Mouse (Mus musculus) fibroblast of lung, adult 2 months (primary cell): ENCODE data around the gene Mfsd5.

Experiments
- DNase-seq: peaks from one replicate; pipeline ENCODE4 v3.0.0-alpha.2; 2011; ENCODE audit warnings: low read depth

Gene Mfsd5

DNA sequence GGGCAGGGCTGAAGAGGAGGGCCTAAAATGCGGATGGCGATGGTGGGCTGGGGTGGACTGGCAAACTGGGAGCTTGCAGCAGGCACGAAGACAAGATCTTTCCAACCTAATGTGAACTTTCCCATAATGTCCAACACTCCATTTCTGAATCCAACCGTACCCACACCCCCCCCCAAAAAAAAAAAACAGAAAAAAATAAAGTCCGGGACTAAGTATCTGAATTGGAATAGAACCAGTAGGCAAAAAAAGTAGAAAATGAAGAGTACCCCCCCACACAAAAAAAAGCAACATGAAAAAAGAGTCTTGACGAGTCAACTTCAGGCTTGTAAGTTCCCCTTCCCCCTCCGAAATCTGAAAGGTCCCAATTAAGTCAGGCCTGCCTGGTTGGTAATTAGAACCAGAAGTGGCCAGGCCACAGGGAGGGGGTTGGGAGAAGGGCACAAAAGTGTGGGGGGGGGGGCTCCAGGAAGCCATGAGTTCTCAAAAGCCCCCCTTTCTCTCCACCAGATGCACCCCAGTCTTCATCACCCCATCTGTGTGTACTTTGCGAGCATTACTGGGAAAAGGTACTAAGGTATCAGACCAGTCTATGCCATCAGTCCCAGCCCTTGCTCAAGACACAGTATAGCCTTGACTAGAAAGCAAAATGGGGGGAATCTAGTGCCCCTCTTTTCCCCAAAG is 31.0 kb upstream of the Mfsd5 start:
- no peak for DNase-seq

DNA sequence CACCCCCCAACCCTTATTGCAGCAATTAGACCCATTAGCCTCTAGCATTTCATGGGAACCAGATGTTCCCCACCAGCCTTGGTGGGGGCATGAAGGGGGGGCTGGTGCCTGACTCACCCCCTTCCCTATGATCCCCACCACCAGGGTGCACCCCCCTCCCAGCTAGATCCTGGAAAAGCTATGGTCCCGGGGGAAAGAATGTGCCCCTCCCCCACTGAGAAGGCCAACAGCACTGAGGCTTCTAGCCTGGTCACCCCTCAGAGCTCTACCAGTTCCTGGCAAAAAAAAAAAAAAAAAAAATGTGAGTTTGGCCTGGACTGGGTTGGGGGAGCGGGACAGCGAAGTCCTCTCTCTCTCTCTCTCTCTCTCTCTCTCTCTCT is 30.5 kb upstream of the Mfsd5 start:
- DNase-seq = no peak

DNA sequence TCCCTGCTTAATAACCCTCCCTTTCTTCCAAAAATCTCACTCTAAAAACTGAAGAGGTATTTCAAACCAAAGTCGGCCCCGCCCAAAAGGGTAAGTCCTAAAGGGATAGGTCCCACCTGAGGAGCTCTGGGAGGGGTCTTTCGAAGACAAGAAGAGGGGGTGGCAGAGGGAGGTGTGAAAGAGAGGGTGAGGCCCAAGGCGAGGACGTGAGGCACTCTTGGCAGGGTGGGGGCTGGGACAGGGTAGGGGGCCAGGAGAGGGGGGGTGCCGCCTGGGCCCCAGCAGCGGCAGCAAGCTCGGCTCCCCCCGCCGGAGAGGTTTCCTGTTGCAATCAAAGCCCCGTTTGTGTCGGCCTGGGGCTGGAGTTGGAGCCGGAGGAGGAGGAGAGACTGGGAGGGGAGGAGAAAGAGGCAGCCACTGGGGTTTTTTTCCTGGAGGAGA is 30.0 kb upstream of the Mfsd5 start:
- no peak for DNase-seq

DNA sequence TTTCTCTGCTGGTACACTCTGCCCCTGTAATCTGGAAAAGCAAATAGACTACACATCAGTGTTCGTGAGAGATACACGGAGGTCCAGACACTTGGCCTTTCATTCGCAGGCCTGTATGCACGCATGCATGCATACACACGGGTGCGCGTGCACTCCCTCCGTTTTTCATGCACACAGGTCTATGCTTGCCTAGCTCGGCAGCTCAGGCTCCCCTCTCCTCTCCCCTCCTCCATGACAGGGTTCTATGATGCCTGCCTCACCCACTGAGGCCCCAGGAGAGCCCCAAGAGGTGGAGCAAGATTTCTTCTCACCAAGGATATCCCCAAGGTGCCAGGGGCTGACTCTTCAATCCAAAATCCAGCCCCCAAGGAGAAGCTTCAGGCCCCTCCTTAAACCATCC is 29.3 kb upstream of the Mfsd5 start:
- DNase-seq = no peak

DNA sequence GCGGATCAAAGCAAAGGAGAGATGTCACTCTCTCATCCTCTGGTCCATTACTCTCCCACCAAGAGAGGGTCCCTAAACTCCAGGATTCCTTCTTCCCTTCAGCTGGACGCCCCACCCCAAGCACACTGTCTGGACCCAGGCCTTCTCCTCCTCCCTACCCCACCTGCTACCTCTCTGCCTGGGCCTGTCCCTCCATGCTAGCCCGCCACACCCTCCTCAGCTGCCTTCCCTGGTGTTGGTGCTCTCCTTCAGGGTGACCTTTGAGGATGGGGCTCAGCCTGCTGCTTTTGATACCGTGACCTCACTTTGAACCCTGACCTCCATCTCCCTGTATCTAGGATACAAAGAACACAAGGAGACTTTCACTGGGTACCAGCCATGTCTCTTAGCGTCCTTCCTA is 28.7 kb upstream of the Mfsd5 start:
- DNase-seq = no peak

DNA sequence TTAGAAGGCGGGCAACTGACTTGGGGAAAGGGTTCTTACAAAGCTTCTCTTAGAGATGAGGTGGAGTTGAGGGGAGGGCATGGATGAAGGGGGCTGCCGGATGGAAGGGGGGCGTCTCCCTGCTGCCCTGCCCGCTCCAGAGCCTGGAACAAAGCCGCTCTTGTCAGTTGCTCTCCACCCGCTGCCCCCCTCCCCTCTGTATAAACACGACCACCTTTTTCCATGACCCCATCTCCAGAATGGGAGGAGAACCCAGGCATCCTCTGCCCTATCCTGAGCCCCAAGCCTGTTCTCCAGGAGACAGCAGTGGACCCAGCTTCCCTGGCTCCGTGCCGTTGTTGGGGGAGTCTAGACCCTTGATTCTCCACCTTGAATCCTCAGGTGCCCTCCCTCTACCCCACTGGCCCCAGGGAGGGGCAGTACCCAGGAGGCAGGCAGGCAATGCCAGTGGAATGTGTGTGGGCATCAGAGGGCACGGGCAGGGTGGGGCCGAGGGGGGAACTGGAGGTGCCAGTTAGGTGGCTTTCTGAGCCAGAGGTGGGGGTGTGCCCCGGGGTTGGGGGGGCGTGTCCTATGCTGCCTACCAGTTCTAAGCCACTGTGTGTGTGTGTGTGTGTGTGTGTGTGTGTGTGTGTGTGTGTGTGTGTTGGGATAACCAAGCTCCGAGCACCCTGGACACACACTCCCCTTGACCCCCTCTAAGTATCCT is 23.6 kb upstream of the Mfsd5 start:
- no peak for DNase-seq

DNA sequence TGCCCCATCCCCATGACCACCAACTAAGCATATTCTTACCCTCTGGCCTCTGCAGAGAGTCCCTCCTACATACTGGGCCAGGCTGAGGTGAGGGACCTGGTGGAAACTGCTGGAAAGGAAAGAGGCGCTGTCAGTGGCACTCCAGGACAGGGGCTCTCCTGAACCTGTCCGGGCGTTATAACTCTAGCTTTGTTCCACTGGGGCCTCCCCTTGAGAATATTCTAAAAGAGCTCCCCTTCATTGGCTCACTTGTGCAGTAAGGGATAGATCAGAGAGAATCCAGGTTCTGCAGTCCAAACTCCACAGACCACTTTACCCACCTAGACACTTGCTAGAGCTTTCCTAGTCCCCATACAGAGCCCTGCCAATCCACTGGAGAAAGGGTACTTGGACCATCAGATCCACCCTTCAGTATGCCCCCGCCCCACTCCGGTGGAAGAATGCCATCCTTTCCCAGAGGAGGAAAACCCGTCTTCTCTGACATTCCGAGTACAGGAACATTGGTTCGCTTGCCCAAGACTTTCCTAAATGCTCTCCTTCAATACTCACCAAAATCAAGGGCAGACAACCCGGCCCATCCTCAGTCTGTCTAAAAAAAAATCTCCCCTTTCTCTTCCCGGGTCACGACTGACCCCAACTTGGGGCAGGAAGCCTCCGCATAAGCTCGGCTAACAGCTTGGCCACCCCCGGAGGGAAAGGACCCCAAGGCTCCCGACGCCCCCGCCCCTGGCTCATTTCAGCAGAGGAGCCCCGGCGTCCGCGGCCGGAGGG is 22.6 kb upstream of the Mfsd5 start:
- DNase-seq = no peak

DNA sequence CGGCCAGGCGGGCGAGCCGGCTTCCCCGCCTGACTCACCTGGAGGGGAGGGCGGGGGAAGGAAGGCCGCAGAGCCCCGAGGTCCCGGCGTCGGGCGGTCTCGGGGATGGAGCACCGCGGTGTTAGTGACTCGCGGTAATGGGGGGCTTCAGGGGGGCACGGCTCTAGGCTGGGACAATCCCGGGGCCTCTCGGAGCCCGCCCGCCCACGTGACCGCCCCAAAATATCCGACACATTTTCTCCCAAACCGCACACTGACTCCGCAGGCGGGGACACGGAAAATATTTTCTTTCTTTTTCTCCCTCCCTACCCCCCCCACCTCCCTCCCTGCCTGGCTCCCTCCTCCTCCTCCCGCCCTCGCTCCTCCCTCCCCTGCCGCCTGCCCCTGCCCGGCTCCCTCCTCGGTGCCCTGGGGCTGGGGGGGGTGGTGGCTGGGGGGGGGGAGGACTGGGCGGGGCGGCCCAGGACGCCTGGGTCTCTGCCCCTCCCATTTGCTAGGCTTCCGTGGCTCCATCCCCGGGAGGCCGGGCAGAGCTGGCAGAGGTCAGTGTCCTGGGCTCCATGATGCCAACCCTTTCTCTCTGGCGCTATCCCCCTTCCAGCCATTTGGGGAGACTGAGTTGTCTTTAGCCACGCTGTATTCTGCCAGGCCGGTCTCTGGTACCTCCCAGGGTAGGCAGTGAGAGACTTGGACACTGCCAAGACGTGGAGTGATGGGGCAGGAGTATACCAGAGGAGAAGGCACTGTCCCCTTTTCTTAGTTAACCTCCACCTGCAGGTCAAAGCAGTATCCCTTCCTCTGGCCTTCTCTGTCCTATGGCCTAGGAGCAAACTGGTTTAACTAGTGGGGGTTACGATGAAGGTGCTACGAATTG is 21.8 kb upstream of the Mfsd5 start, which contains the start of gene Rarg:
Gene Rarg (minus strand): TSS at position 316 of the 874 bp plus-strand sequence.
- no peak for DNase-seq

DNA sequence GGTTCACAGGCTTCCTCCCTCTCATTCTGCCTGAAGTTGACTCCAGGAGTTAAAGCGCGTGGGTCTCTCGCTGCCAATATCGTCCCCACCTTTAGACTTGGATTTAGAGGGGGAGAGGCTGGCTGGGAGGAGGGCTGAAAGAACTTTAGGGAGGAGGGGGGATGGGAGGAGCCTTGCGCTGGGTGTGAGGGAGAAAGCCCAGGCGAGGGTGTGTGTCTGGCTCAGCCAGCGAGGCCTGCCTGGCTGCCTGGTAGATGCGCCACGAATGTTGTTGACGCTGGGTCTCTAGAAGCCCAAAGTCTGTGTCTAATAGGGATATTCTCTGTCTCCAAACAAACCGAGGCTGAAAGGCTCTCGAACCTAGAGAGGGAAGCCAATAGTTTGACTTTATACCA is 21.2 kb upstream of the Mfsd5 start:
- DNase-seq = no peak

DNA sequence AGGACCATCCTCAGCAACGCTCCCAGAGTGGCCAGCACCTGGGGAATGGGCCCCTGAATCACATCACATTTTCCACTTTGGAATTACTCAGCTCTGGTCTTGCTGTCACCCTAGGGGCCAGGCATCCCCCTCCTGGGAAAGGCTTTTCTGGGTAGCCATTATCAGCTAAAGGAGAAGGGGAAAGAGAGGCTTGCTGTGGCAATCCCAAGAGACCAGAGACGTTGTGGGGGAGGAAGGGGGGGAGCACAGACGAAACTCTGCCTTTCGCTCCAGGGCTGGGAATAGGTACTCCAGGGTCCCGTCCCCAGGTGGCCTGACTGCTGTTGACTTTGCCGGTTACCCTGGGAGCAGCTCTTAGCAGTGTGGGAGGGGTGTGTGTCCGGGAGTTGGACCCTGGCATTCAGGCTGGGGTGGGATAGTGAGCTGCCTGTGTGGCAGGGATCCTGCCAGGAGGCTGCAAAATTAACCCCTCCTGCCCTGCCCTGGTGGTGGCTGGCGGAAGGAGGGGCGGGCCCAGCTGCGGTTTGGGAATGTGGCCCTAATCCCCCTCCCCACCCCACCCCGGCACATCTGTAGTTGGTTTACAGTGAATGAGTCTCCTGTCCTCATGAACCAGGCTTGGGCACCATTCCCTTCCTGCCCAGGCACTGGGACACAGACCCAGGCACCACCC is 20.5 kb upstream of the Mfsd5 start:
- DNase-seq = no peak

DNA sequence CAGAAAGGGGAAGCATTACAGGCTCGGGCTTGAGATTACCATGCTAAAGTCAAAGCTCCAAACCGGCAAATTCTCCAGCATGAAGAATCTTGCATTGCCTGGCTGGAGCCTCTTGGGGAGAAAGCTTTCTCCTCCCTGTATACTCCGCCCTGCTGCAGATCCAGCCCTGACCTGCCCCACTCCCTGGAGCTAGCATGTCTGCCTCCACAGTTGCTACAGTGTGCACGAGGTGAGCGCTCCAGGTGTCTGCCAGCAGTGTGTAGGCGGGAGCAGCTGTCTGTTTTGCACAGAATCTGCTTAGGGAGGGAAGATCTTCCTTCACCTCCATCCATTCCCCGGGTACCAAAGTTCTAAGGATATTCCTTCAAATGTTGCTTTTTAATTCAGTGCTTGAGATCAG is 16.7 kb upstream of the Mfsd5 start:
- DNase-seq = no peak

DNA sequence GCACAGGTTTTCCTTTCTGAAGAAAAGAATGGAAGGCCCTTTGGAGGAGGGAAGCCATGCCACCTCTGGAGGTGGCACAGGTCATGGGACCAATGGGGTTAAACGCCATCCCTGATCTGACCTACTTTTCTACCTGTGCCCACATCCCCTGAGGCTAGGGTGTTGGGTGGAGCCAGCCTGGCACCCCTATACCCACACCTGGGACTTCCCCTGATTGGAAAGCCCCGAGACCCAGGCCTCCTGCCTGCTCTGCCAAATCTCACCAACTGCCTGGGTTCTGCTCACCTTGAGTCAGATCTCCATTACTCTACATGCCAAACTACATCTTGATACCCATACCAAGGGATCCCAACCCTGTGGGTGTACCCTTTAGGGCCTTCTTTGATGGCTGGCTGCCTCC is 16.2 kb upstream of the Mfsd5 start:
- no peak for DNase-seq

DNA sequence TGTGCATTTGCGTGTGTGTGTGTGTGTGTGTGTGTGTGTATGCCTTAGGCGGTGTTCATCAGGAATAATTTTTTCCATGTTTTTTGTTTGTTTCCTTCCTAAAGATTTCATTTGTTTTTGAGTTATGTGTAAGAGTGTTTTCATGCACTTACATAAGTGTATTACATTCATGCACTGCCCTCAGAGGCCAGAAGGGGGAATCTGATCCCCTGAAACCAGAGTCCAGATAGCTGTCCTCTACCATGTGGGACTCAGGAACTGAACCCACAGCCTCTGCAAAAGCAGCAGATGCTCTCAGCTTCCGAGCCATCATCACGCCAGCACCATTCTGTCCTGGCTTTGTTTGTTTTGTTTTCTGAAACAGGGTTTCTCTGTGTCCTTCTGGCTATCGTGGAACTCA is 13.7 kb upstream of the Mfsd5 start:
- DNase-seq = no peak

DNA sequence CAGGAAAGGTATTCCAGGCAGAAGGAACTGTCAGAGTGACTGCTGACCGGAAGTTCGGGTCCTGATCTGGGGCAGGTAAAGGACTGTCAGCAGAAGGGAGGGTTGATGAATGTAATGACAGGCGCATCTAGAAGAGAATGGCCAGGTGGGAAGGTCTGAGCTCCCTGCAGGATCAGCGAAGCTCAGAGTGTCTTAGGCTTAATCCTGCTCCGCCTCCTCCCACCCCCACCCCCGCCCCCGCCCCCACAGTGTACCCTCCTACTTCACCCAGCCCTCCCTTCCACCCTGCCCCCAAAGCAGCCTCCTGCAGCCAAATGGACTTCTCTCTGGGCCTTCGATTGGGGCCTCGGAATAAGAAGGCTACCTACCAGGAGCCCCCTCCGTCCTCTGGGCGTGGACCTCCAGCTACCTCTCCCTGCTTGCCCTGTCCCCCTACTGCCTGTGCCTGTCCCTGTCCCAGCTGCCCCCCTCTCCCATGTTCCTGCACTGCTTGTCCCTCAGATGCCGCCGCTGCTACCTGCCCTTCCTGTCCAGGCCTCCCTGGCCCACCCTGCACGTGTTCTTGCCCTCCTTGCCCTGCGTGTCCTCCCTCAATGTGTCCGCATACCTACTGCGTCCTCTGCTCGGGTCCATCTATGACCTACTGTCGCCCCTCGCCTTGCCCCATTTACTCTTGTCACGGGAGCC is 8.8 kb upstream of the Mfsd5 start, which contains the start of gene Gm9918:
Gene Gm9918 (plus strand): TSS at position 290 of the 687 bp plus-strand sequence.
- no peak for DNase-seq

DNA sequence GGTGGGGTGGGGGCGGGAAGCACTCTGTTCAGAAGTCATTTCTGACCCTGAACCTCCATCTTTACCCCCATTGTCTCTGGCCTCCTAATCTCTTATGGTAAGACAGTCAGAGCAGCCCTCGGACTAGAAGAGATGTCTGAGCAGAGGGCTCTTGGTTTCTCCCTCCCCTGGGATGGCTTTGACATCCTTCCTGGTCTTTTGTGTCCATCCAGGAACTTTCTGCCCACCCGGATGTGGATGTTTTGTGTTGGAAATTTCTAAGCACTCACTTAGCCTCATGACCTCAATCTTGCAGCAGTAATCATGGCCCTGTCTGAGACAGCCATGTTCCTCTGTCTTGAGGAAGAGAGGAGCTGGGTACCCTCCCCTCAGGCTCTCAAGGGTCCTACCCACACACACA is 7.8 kb upstream of the Mfsd5 start:
- no peak for DNase-seq

DNA sequence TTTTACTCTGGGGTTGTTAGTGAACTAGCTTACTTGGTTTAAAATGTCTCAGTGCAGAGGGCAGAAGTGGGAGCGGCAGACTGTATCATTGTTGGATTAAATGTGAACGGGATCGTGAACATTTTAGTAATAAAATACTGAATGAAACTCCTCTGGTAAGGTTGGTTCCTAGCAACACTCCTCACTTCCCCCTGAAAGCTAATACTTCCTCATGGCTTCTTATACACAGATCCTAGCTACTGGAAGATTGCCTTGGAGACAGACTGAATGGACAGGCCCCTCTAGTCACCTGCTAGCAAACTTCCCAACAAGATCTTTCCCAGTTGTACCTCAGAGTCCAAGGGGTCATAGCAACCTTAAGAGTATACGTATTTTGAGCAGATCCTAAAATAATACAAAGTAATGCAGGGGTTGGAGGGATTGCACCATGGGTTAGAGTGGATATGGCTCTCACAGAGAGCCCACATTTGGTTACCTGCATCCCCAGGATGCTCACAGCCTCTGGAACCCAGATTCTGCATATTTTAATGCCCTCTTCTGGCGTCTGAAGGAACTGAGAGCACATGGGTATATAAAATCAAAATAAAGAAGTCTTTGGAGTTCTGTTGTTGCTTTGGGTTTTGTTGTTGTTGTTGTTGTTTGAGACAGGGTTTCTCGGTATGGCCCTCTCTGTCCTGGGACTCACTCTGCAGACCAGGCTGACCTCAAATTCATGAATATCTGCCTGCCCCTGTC is 5.1 kb upstream of the Mfsd5 start:
- no peak for DNase-seq

DNA sequence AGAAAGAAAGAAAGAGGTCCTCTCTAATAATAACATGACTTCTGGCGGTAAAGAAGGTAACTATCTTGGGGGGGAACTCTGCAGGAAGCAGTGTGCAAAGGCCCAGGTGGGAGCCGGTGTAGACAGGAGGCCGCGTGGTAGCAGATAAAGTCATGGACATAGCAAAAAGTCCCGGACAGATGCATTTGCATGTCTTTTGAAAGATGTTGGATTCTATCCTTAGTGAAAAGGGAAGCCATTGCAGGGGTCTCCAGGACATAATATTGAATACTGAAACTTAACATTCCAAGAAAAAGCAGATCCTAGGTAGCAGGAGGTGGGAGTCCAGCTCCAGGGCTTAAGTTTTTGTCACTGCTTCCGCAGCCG is 545 bp upstream of the Mfsd5 start:
- DNase-seq = no peak

DNA sequence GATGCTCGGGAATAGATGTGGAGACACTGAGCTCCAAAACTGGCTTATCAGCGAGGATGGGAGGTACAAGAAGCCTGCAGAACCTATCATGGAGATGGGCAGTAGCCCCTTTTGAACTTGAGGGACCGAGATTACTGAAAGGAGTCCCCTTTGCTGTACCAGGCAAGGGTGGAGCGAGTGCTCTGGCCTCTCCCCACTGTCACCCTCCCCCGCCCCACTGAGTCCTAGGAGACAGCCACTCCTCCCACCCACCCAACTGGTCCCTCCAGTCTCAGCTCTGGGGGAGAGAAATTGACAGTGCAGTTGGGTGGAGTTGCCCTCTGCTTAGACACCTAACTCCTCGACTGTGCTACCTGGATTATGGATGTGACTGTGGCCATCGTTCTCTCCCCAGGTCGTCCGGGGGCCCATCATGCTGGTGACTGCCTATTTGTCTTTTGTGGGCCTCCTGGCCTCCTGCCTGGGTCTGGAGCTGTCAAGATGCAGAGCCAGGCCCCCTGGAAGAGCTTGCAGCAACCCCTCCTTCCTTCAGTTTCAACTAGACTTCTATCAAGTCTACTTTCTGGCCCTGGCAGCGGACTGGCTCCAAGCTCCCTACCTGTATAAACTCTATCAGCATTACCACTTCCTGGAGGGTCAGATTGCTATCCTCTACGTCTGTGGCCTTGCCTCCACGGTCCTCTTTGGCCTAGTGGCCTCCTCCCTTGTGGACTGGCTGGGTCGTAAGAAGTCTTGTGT is 698 bp downstream of the Mfsd5 start:
- no peak for DNase-seq

DNA sequence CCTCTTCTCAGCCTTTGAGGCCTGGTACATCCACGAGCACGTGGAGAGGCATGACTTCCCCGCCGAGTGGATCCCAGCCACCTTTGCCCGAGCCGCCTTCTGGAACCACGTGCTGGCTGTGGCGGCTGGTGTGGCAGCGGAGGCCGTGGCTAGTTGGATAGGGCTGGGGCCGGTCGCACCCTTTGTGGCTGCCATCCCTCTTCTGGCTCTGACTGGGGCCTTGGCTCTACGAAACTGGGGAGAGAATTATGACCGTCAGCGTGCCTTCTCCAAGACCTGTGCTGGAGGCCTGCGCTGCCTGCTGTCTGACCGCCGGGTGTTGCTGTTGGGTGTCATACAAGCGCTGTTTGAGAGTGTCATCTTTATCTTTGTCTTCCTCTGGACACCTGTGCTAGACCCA is 1.4 kb downstream of the Mfsd5 start:
- no peak for DNase-seq
